Mouse (Mus musculus): ENCODE measurements at regions not wholly inside any gene's neighbourhood (a gene's known extent, or its start where the extent isn't known, plus 50 kb on each side); places are given as distances from the start of the nearest gene placed in this dataset.

DNA sequence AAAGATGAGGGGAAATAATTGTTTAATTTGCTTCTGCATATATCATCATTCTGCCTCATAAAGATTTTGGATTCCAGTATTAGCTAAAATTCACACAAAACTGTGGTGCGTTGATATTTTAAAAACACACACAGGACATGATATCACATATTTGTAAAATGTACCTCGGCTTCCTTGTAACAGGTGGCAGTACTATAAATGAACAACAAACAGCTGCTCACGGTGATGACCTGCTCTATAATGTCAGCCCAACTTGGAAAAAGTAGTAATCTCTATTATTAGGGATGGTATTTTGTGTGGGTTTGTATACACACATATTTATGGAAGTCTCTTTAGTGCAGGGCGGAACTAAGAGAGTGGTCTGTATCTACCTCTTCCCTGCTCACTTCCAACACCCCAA lies 292.7 kb upstream of the Tnp1 start:
- TF ChIP-seq CTCF (IDR thresholded peaks at IDR 0.05; ENCODE audit: low read depth, low read length) (no peak), TAL1 (conservative IDR thresholded peaks at IDR 0.05; ENCODE audit: low read depth, low read length) (no peak), GATA1 (IDR thresholded peaks at IDR 0.05; ENCODE audit: borderline replicate concordance, low read length) (no peak)
